Mouse (Mus musculus): Measurements from ENCODE around the gene Lsamp. TPM values are rescaled to one million over a fixed set of nuclear protein-coding genes. Genes with fewer than 3 reads are reported as not detected.

Gene Lsamp
- polyA plus RNA-seq, 1 experiment from 2014 or later, result 0.04 TPM

DNA sequence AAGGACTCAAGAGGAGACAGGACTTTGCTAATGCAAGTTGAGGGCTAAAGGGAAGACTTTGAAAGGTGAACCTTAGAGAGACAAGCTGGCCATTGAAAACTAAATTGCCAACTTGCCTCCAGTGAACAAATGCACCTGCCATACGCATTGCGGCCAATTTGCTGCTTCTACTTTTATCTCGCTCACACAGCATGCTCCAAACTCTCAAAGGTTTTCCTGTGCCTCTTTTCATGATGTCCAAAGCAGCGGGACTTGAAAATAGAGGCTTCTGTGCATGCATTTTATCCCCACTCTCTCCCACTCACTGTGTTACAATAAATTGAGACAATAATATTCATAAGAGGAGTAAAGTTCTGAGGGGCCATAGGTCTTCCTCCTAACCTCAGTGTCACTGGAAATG is 1945.4 kb downstream of the Lsamp start:
- no peak overlapping the region for H3K4me2 ChIP-seq (ENCODE audit: low read depth, low read length)
- H3K9me3 ChIP-seq (ENCODE audit: low read length), result no peaks in the 10 kb centered on the region
- no peak for ATAC-seq
- WGBS (ENCODE audit: insufficient replicate concordance), result 76% methylated on average over 4 of the region's 4 CpGs
- DNase-seq, result no peak
- H3K4me3 ChIP-seq (ENCODE audit: low read depth, low read length), result no peak overlapping the region
- no peak overlapping the region for H3K27ac ChIP-seq (ENCODE audit: low read depth)
- no peak overlapping the region for H3K9ac ChIP-seq (replicated peaks)
- TF ChIP-seq EP300 (IDR thresholded peaks at IDR 0.05; ENCODE audit: low read depth) (no peak), CTCF (IDR thresholded peaks at IDR 0.05; ENCODE audit: low read depth) (no peak)
- H3K27me3 ChIP-seq (ENCODE audit: insufficient read depth, low read length), result no peaks in the 10 kb centered on the region
- no peaks in the 10 kb centered on the region for H3K36me3 ChIP-seq (replicated peaks; ENCODE audit: insufficient read depth, low read length)
- H3K4me1 ChIP-seq (ENCODE audit: insufficient read depth), result no peaks in the 10 kb centered on the region

DNA sequence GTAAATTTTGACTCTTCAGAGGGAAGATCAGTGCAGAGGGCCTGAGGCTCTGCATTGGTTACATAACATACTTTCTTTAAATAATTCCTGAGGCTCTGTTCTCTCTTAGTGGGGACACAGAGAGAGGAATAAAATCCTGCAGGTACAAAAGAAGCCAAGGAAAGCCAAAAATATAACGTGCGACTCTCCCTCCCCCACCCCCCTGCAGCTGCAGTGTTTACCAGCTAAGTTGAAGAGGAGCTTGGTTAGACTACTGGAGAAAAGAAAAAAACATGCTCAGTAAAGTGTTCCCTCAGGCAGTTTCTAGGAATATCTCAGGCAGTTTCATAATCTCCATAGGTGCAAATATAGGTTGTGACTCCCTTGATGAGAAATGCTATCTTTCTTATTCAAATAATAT is 1951.5 kb downstream of the Lsamp start:
- no peaks in the 10 kb centered on the region for H3K9me3 ChIP-seq (ENCODE audit: low read length)
- H3K36me3 ChIP-seq (replicated peaks; ENCODE audit: insufficient read depth, low read length), result no peaks in the 10 kb centered on the region
- no peak for TF ChIP-seq CTCF (IDR thresholded peaks at IDR 0.05; ENCODE audit: low read depth)
- no peak for TF ChIP-seq EP300 (IDR thresholded peaks at IDR 0.05; ENCODE audit: low read depth)
- H3K27ac ChIP-seq (ENCODE audit: low read depth), result no peak overlapping the region
- H3K9ac ChIP-seq (replicated peaks), result no peak overlapping the region
- no peak overlapping the region for H3K4me3 ChIP-seq (ENCODE audit: low read depth, low read length)
- no peaks in the 10 kb centered on the region for H3K27me3 ChIP-seq (ENCODE audit: insufficient read depth, low read length)
- no peaks in the 10 kb centered on the region for H3K4me1 ChIP-seq (ENCODE audit: insufficient read depth)
- no peak for ATAC-seq
- no peak for DNase-seq
- H3K4me2 ChIP-seq (ENCODE audit: low read depth, low read length), result no peak overlapping the region
- 72% methylated on average over 2 of the region's 2 CpGs for WGBS (ENCODE audit: insufficient replicate concordance)

GRCm38 (mm10) chr16:41936908-41937595 is 1952.9 kb downstream of the Lsamp start:
- no peak for ATAC-seq
- Histone ChIP-seq H3K4me2 (ENCODE audit: low read depth, low read length) (no peak overlapping the region), H3K4me1 (ENCODE audit: insufficient read depth) (no peaks in the 10 kb centered on the region), H3K27me3 (ENCODE audit: insufficient read depth, low read length) (no peaks in the 10 kb centered on the region), H3K9ac (replicated peaks) (no peak overlapping the region), H3K27ac (ENCODE audit: low read depth) (no peak overlapping the region), H3K4me3 (ENCODE audit: low read depth, low read length) (no peak overlapping the region), H3K9me3 (ENCODE audit: low read length) (no peaks in the 10 kb centered on the region), H3K36me3 (replicated peaks; ENCODE audit: insufficient read depth, low read length) (no peaks in the 10 kb centered on the region)
- WGBS (ENCODE audit: insufficient replicate concordance), result 66% methylated on average over 3 of the region's 3 CpGs
- TF ChIP-seq EP300 (IDR thresholded peaks at IDR 0.05; ENCODE audit: low read depth) (no peak), CTCF (IDR thresholded peaks at IDR 0.05; ENCODE audit: low read depth) (no peak)
- DNase-seq, result no peak

DNA sequence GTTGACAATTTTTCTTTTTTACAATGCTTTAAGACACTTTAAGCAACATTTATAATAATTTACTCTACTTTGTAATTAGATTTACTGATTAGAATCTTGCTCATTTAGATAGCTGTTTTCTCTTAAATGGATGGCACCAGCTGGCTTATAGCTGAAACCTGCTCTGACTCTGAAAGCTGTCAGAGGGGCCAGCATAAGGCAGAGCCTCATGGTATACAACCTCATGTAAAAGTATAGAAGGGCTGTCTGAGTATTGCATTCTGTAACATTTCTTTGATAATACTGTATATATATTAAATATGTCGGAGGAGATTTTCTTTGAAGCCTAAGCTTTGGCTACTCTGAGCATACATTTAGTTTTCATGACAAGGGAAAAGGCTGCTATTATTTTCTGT is 1953.4 kb downstream of the Lsamp start:
- WGBS (ENCODE audit: insufficient replicate concordance), result 80% methylated on average over 1 of the region's 1 CpGs
- no peak for ATAC-seq
- TF ChIP-seq EP300 (IDR thresholded peaks at IDR 0.05; ENCODE audit: low read depth), result no peak
- TF ChIP-seq CTCF (IDR thresholded peaks at IDR 0.05; ENCODE audit: low read depth), result no peak

DNA sequence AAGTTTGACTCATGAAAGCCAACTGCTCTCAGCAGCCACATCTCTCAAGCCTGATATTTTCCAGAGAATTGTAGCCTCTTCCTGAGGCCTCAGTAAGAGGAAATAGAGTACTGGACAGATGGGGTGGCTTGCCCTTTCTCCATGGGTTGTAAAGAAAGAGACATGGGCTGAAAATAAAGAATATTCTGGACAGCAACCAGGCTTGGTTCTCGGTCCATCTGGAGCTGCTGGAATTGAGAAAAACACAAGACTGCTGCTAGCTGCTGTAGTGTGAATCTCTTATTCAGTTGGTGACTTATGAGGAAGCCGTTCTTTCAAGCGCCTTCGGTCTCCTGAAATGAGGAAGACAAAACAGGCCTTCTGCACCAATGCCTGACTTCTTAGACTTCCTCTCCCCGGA is 1954.1 kb downstream of the Lsamp start:
- Histone ChIP-seq H3K9me3 (ENCODE audit: low read length) (no peaks in the 10 kb centered on the region), H3K4me2 (ENCODE audit: low read depth, low read length) (no peak overlapping the region), H3K27me3 (ENCODE audit: insufficient read depth, low read length) (no peaks in the 10 kb centered on the region), H3K4me1 (ENCODE audit: insufficient read depth) (no peaks in the 10 kb centered on the region), H3K36me3 (replicated peaks; ENCODE audit: insufficient read depth, low read length) (no peaks in the 10 kb centered on the region), H3K4me3 (ENCODE audit: low read depth, low read length) (no peak overlapping the region), H3K9ac (replicated peaks) (no peak overlapping the region), H3K27ac (ENCODE audit: low read depth) (no peak overlapping the region)
- DNase-seq, result no peak
- ATAC-seq, result no peak
- TF ChIP-seq CTCF (IDR thresholded peaks at IDR 0.05; ENCODE audit: low read depth) (no peak), EP300 (IDR thresholded peaks at IDR 0.05; ENCODE audit: low read depth) (no peak)
- 71% methylated on average over 5 of the region's 5 CpGs for WGBS (ENCODE audit: insufficient replicate concordance)

More for the DNA sequence above, 1953.4 kb downstream of the Lsamp start:
- no peak overlapping the region for H3K9ac ChIP-seq (replicated peaks)
- no peaks in the 10 kb centered on the region for H3K27me3 ChIP-seq (ENCODE audit: insufficient read depth, low read length)
- H3K9me3 ChIP-seq (ENCODE audit: low read length), result no peaks in the 10 kb centered on the region
- no peaks in the 10 kb centered on the region for H3K36me3 ChIP-seq (replicated peaks; ENCODE audit: insufficient read depth, low read length)
- no peak for DNase-seq
- H3K4me2 ChIP-seq (ENCODE audit: low read depth, low read length), result no peak overlapping the region
- H3K4me1 ChIP-seq (ENCODE audit: insufficient read depth), result no peaks in the 10 kb centered on the region
- no peak overlapping the region for H3K4me3 ChIP-seq (ENCODE audit: low read depth, low read length)
- no peak overlapping the region for H3K27ac ChIP-seq (ENCODE audit: low read depth)

- no peak for DNase-seq
Observed at GRCm38 (mm10) chr16:41941591-41942315, 1957.6 kb downstream of the Lsamp start.

More at GRCm38 (mm10) chr16:41941591-41942315, 1957.6 kb downstream of the Lsamp start:
- Histone ChIP-seq H3K4me1 (ENCODE audit: insufficient read depth) (no peaks in the 10 kb centered on the region), H3K4me2 (ENCODE audit: low read depth, low read length) (no peak overlapping the region), H3K36me3 (replicated peaks; ENCODE audit: insufficient read depth, low read length) (no peaks in the 10 kb centered on the region), H3K4me3 (ENCODE audit: low read depth, low read length) (no peak overlapping the region), H3K9ac (replicated peaks) (no peak overlapping the region), H3K9me3 (ENCODE audit: low read length) (no peaks in the 10 kb centered on the region), H3K27ac (ENCODE audit: low read depth) (no peak overlapping the region), H3K27me3 (ENCODE audit: insufficient read depth, low read length) (no peaks in the 10 kb centered on the region)
- no peak for ATAC-seq
- 76% methylated on average over 7 of the region's 7 CpGs for WGBS (ENCODE audit: insufficient replicate concordance)
- TF ChIP-seq EP300 (IDR thresholded peaks at IDR 0.05; ENCODE audit: low read depth), result no peak
